Mouse (Mus musculus): ENCODE measurements around the gene Psmf1. TPM values are rescaled to one million over a fixed set of nuclear protein-coding genes. Genes with fewer than 3 reads are reported as not detected.

Psmf1 gene
- polyA plus RNA-seq, 1 experiment from 2014 or later, result 70.6 TPM

GRCm38 (mm10) chr2:151668433-151668832, 75.6 kb downstream of the Psmf1 start, which contains the start of gene Rad21l:
Rad21l (minus strand) TSS chr2:151668533.
- Histone ChIP-seq H3K27ac (ENCODE audit: low read depth, low read length) (no peak within 1 kb of the TSS), H3K36me3 (ENCODE audit: control insufficient read depth, insufficient read depth, low read length) (no peaks in the 10 kb centered on the region), H3K4me3 (ENCODE audit: low read depth, low read length) (no peak within 1 kb of the TSS), H3K9me3 (ENCODE audit: control insufficient read depth, low read length) (no peaks in the 10 kb centered on the region), H3K27me3 (ENCODE audit: control insufficient read depth, insufficient read depth, low read length) (no peaks in the 10 kb centered on the region), H3K4me2 (ENCODE audit: low read depth, low read length) (no peak within 1 kb of the TSS), H3K9ac (replicated peaks; ENCODE audit: low read depth, low read length) (no peak within 1 kb of the TSS), H3K4me1 (ENCODE audit: control insufficient read depth, insufficient read depth, low read length) (no peaks in the 10 kb centered on the region)
- ATAC-seq (ENCODE audit: low read depth), result no peak
- WGBS, result 82% methylated on average over 3 of the region's 3 CpGs

Other genes with a start within 250 kb of the Psmf1 start
- gene Fkbp1a, start 201.7 kb downstream of the Psmf1 start, polyA plus RNA-seq (2014; fragmentation: Nextera tagmentation; extraction: Ambion mirVana), result 618 and 641 TPM in 2 replicates
- 0.72 and 1.1 TPM in 2 replicates for gene Sdcbp2, start 171.6 kb downstream of the Psmf1 start, polyA plus RNA-seq (2014; fragmentation: Nextera tagmentation; extraction: Ambion mirVana)
- gene Snph, start 111.6 kb downstream of the Psmf1 start, polyA plus RNA-seq (2014; fragmentation: Nextera tagmentation; extraction: Ambion mirVana), result 29.7 and 33.1 TPM in 2 replicates
- 0.15 and 0.40 TPM in 2 replicates for gene Rad21l, start 75.7 kb downstream of the Psmf1 start, polyA plus RNA-seq (2014; fragmentation: Nextera tagmentation; extraction: Ambion mirVana)
- 23.4 and 26.7 TPM in 2 replicates for gene Tmem74b, start 42.2 kb downstream of the Psmf1 start, polyA plus RNA-seq (2014; fragmentation: Nextera tagmentation; extraction: Ambion mirVana)
- gene Rspo4, start 98.7 kb upstream of the Psmf1 start, polyA plus RNA-seq (2014; fragmentation: Nextera tagmentation; extraction: Ambion mirVana), result 0.39 and 0.46 TPM in 2 replicates
- 0.11 and 0.62 TPM in 2 replicates for gene Angpt4, start 167.0 kb upstream of the Psmf1 start, polyA plus RNA-seq (2014; fragmentation: Nextera tagmentation; extraction: Ambion mirVana)
- 36.3 and 36.6 TPM in 2 replicates for gene Fam110a, start 236.0 kb upstream of the Psmf1 start, polyA plus RNA-seq (2014; fragmentation: Nextera tagmentation; extraction: Ambion mirVana)